Mouse (Mus musculus) bone marrow, adult 2 months (tissue): ENCODE measurements around the gene Mycbpap.

Source experiments
- CTCF ChIP-seq: fragments of 200-500 bp; IDR thresholded peaks from 2 replicates; pipeline ENCODE4 v1.5.1; 2011; ENCODE audit warnings: low read length, control low read depth; ENCODE audit not compliant: control insufficient read depth, insufficient read depth
- POLR2A ChIP-seq: fragments of 200-500 bp; IDR thresholded peaks from 2 replicates; pipeline ENCODE4 v1.6.1; 2011; ENCODE audit warnings: low read depth, mild to moderate bottlenecking, control low read depth, low read length, borderline replicate concordance; ENCODE audit not compliant: control insufficient read depth

GRCm38 (mm10) chr11:94464170-94464569 lies 57.4 kb downstream of the Mycbpap start:
- TF ChIP-seq CTCF (no peak), POLR2A (no peak)
